Mouse (Mus musculus) hindbrain, embryonic 10.5 days (tissue): Measurements from ENCODE around the gene Klrb1f. TPM values are rescaled to one million over a fixed set of nuclear protein-coding genes. Genes with fewer than 3 reads are reported as not detected.
"Not testable (repeated sequence)": the region's sequence is repeated elsewhere in the genome, so short reads cannot be mapped to it uniquely, and the experiment has no call there.

ENCODE experiments used
- DNase-seq: peaks from one replicate; pipeline ENCODE4 v3.0.0-alpha.2; 2017; ENCODE audit warnings: low spot score
- H3K27ac ChIP-seq: fragments of 300-500 bp; sonication (generic); 2 replicates; pipeline ENCODE4 v1.5.1; 2016; ENCODE audit warnings: mild to moderate bottlenecking, moderate library complexity
- H3K27me3 ChIP-seq: fragments of 300-500 bp; sonication (generic); 2 replicates; pipeline ENCODE4 v1.6.1; 2016; ENCODE audit warnings: mild to moderate bottlenecking; ENCODE audit not compliant: poor library complexity, insufficient read depth, severe bottlenecking
- H3K36me3 ChIP-seq: fragments of 300-500 bp; sonication (generic); 2 replicates; pipeline ENCODE4 v1.6.1; 2016; ENCODE audit warnings: mild to moderate bottlenecking, moderate library complexity
- H3K4me1 ChIP-seq: fragments of 300-500 bp; sonication (generic); replicated peaks from 2 replicates; pipeline ENCODE4 v1.6.1; 2016; ENCODE audit warnings: mild to moderate bottlenecking
- H3K4me3 ChIP-seq: fragments of 300-500 bp; sonication (generic); 2 replicates; pipeline ENCODE4 v1.5.1; 2016; ENCODE audit warnings: mild to moderate bottlenecking, moderate library complexity
- H3K9me3 ChIP-seq: fragments of 300-500 bp; sonication (generic); 2 replicates; pipeline ENCODE4 v1.6.1; 2016; ENCODE audit warnings: mild to moderate bottlenecking, moderate library complexity
- WGBS: fragments of 180-500 bp; shearing (Covaris S2); methylation state at CpG from one replicate; pipeline ENCODE4 v1.1.7; 2016; 5-methylcytosine and 5-hydroxymethylcytosine counted together
- polyA plus RNA-seq: library from polyadenylated mRNA; unstranded; fragments of >200 nt; fragmentation: Nextera tagmentation; extraction: Ambion mirVana; gene quantifications from 2 replicates; pipeline ENCODE4 v1.2.1, GENCODE M21; 2016

Klrb1f gene
- 0.22 and 0.51 TPM in 2 replicates for polyA plus RNA-seq

GRCm38 (mm10) chr6:129045601-129046000, at the start of gene Klrb1f:
Klrb1f (plus strand) TSS chr6:129045901.
- peaks cover 10% of the 10 kb centered on the region for H3K4me1 ChIP-seq

GRCm38 (mm10) chr6:128996054-128996767, 49.5 kb upstream of the Klrb1f start:
- Histone ChIP-seq H3K4me1 (peaks cover 35% of the 10 kb centered on the region), H3K36me3 (no peaks in the 10 kb centered on the region), H3K27ac (no peak overlapping the region), H3K4me3 (no peak overlapping the region), H3K27me3 (no peaks in the 10 kb centered on the region), H3K9me3 (no peaks in the 10 kb centered on the region)
- WGBS = 80% methylated on average over 3 of the region's 3 CpGs
- no peak for DNase-seq

More at GRCm38 (mm10) chr6:129045601-129046000, at the start of gene Klrb1f:
- Histone ChIP-seq H3K27me3 (peaks cover 5% of the 10 kb centered on the region; the same call in 1 of the 2 replicates), H3K4me3 (no peak within 1 kb of the TSS), H3K9me3 (no peaks in the 10 kb centered on the region), H3K36me3 (no peaks in the 10 kb centered on the region), H3K27ac (no peak within 1 kb of the TSS)
- 88% methylated on average over 2 of the region's 2 CpGs for WGBS
- no peak for DNase-seq

GRCm38 (mm10) chr6:128996768-128997442, 48.8 kb upstream of the Klrb1f start:
- no peaks in the 10 kb centered on the region for H3K27me3 ChIP-seq
- H3K36me3 ChIP-seq = no peaks in the 10 kb centered on the region
- no peak for DNase-seq
- peaks cover 33% of the 10 kb centered on the region for H3K4me1 ChIP-seq
- 75% methylated on average over 13 of the region's 13 CpGs for WGBS
- no peak overlapping the region for H3K27ac ChIP-seq
- H3K9me3 ChIP-seq = no peaks in the 10 kb centered on the region
- H3K4me3 ChIP-seq = no peak overlapping the region

- DNase-seq = no peak
- H3K4me3 ChIP-seq = no peak overlapping the region
- H3K4me1 ChIP-seq = peaks cover 10% of the 10 kb centered on the region; the same call in 1 of the 2 replicates
- no peaks in the 10 kb centered on the region for H3K27me3 ChIP-seq
- H3K27ac ChIP-seq = no peak overlapping the region
- H3K9me3 ChIP-seq = peaks cover 3% of the 10 kb centered on the region; the same call in 1 of the 2 replicates
- H3K36me3 ChIP-seq = no peaks in the 10 kb centered on the region
- WGBS = 91% methylated on average over 2 of the region's 2 CpGs
These were observed 44.3 kb upstream of the Klrb1f start for GRCm38 (mm10) chr6:129001392-129001791.

- Histone ChIP-seq H3K27ac (no peak overlapping the region), H3K27me3 (no peaks in the 10 kb centered on the region), H3K4me3 (no peak overlapping the region), H3K36me3 (no peaks in the 10 kb centered on the region), H3K9me3 (peaks cover 3% of the 10 kb centered on the region; the same call in 1 of the 2 replicates), H3K4me1 (no peaks in the 10 kb centered on the region)
- WGBS = 92% methylated on average over 8 of the region's 8 CpGs
- DNase-seq = no peak
These were observed 37.1 kb upstream of the Klrb1f start for GRCm38 (mm10) chr6:129008552-129008951.

- not testable (repeated sequence) for H3K4me1 ChIP-seq, DNase-seq, H3K27me3 ChIP-seq, H3K36me3 ChIP-seq, H3K27ac ChIP-seq, H3K4me3 ChIP-seq, H3K9me3 ChIP-seq
- 88% methylated on average over 7 of the region's 7 CpGs for WGBS
These were observed 35.7 kb upstream of the Klrb1f start for GRCm38 (mm10) chr6:129009846-129010504.

- Histone ChIP-seq H3K4me1 (no peaks in the 10 kb centered on the region), H3K36me3 (no peaks in the 10 kb centered on the region), H3K27me3 (no peaks in the 10 kb centered on the region), H3K9me3 (peaks cover 3% of the 10 kb centered on the region; the same call in 1 of the 2 replicates), H3K27ac (no peak overlapping the region), H3K4me3 (no peak overlapping the region)
- no peak for DNase-seq
- WGBS = 88% methylated on average over 3 of the region's 3 CpGs
These were observed 35.2 kb upstream of the Klrb1f start for GRCm38 (mm10) chr6:129010505-129010873.

- H3K27ac ChIP-seq, H3K4me3 ChIP-seq, H3K36me3 ChIP-seq, H3K9me3 ChIP-seq, H3K27me3 ChIP-seq, DNase-seq, H3K4me1 ChIP-seq: not testable (repeated sequence)
- 96% methylated on average over 20 of the region's 23 CpGs for WGBS
These were observed 33.7 kb upstream of the Klrb1f start for GRCm38 (mm10) chr6:129012012-129012411.

GRCm38 (mm10) chr6:129012966-129013365, 32.7 kb upstream of the Klrb1f start:
- no peaks in the 10 kb centered on the region for H3K4me1 ChIP-seq
- no peaks in the 10 kb centered on the region for H3K9me3 ChIP-seq
- H3K36me3 ChIP-seq = no peaks in the 10 kb centered on the region
- H3K27me3 ChIP-seq = no peaks in the 10 kb centered on the region
- H3K4me3 ChIP-seq = no peak overlapping the region
- 70% methylated on average over 1 of the region's 1 CpGs for WGBS
- DNase-seq = no peak
- H3K27ac ChIP-seq = no peak overlapping the region

GRCm38 (mm10) chr6:129013762-129014276, 31.9 kb upstream of the Klrb1f start:
- no peaks in the 10 kb centered on the region for H3K4me1 ChIP-seq
- no peak overlapping the region for H3K27ac ChIP-seq
- DNase-seq = no peak
- no peaks in the 10 kb centered on the region for H3K27me3 ChIP-seq
- H3K36me3 ChIP-seq = no peaks in the 10 kb centered on the region
- H3K4me3 ChIP-seq = no peak overlapping the region
- WGBS = 87% methylated on average over 5 of the region's 5 CpGs
- no peaks in the 10 kb centered on the region for H3K9me3 ChIP-seq

GRCm38 (mm10) chr6:129014399-129014798, 31.3 kb upstream of the Klrb1f start:
- Histone ChIP-seq H3K27ac (no peak overlapping the region), H3K9me3 (no peaks in the 10 kb centered on the region), H3K27me3 (no peaks in the 10 kb centered on the region), H3K36me3 (no peaks in the 10 kb centered on the region), H3K4me1 (no peaks in the 10 kb centered on the region), H3K4me3 (no peak overlapping the region)
- 84% methylated on average over 1 of the region's 1 CpGs for WGBS
- DNase-seq = no peak

GRCm38 (mm10) chr6:129027451-129028248, 18.1 kb upstream of the Klrb1f start:
- no peak for DNase-seq
- Histone ChIP-seq H3K27me3 (no peaks in the 10 kb centered on the region), H3K9me3 (no peaks in the 10 kb centered on the region), H3K4me1 (no peaks in the 10 kb centered on the region), H3K36me3 (no peaks in the 10 kb centered on the region), H3K27ac (no peak overlapping the region), H3K4me3 (no peak overlapping the region)
- 93% methylated on average over 8 of the region's 8 CpGs for WGBS
